Mouse (Mus musculus) R1 (cell line): ENCODE measurements around the gene Cacna1c.
"Not testable (repeated sequence)": the region's sequence is repeated elsewhere in the genome, so short reads cannot be mapped to it uniquely, and the experiment has no call there.

Experiments
- DNase-seq: peaks from one replicate; pipeline ENCODE4 v3.0.0-alpha.2; 2018; ENCODE audit warnings: low read depth, low spot score

Gene Cacna1c

GRCm38 (mm10) chr6:118595681-118596055 is 600.5 kb downstream of the Cacna1c start:
- DNase-seq, result no peak

- DNase-seq, result no peak
Measured at GRCm38 (mm10) chr6:118594833-118595680, 601.2 kb downstream of the Cacna1c start.

DNA sequence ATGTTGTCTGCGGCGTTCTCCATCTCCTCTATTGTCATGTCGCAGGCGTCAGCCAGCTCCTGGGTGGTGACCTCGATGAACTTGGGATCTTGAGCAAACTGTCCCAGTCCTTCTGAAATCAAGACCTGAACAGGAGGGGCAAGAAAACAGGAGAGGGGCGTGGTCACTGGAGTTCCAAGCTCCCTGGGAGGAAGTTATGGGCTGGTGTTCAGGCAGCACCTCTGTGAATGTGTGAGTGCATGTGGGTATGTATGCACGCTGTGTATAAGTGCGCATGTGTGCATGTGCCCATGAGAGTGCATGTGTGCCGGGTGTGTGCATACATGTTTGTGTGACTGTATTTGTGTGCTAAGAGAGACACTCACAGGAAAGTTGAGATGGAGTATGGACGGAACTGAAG is 602.1 kb downstream of the Cacna1c start:
- peak; percentile 67 for DNase-seq

- peak; percentile 58 for DNase-seq
Measured at GRCm38 (mm10) chr6:118593377-118594061, 602.7 kb downstream of the Cacna1c start.

DNA sequence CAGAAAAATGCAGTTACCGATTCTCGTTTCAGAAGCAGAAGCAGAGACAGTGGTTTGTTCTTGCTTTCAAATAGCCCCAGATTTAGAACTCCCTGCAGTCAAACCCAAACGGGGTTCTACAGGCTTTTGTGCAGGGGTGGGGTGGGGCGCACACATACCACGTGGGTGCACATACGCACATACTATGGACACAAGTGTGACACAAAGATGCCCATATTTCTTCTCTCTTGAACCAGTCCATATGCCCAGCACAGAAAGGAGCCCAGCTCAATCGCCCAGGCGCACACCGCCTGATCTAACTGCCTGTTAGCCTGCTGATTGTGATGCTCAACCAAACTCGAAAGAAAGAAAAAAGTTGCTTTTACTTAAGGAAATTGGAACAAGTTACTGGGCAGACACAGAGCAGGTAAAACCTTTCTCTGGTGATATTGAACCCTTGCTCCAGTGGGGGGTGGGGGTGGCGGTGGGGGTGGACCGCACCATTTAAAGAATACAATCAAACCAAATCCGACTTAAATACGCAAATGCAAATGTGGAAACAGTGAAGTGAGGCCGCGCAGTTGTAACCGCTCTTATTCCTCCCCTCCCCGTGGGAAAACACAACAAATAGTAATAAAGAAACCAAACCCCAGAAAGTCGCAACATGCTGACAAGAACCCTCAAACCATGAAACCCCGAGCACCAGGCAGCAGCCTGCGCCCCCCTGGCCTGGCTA is 603.4 kb downstream of the Cacna1c start:
- DNase-seq, result no peak

DNA sequence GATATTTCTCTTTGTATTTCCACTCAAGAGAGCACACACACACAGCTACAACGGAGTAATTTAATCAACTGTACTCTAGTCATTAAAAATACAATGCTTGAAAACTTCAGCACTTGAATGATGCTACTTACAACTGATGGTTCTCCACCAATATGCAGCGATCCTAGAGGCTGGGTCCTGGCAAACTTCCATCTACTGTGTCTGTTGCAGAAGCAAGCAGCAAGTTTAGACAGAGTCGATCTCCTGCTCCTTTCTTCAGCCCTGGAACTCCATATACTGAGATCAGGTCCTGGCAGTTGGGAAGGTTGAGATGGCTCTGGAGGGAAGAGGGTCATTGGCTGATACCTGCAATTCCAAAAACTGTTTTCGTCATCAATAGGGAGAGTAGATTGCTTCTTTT is 617.5 kb downstream of the Cacna1c start:
- not testable (repeated sequence) for DNase-seq

DNA sequence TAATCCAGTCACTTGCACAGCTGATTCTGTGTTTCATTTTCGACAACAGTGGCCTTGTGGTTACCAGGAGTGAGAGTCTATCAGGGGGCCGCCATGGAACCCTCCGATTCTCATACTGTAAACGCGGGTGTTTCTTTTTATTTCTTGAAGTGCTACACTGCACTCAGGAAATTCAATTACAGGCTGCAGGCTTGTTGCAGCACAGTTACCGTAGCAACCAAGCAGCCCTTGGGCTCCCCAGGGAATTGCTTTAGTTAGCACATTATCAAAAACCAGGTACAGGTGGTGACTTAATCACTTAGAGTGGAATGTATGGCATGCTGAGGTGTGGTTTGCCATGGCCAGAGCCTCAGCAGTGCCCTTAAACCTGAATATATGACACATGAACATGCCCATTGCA is 621.9 kb downstream of the Cacna1c start:
- peak; percentile 81 for DNase-seq

DNA sequence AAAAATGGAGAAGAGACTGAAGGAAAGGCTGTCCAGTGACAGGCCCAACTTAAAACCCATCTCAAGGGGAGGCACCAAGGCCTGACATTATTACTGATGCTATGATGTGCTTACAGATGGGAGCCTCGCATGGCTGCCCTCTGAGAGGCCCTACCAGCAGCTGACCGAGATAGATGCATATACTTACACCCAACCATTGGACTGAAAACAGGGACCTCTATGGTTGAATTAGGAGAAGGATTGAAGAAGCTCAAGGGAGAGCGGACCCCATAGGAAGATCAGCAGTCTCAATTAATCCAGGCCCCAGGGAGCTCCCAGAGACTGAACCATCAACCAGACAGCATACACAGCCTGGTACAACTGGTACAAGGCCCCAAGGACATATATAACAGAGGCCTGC is 628.4 kb downstream of the Cacna1c start:
- DNase-seq, result no peak

- DNase-seq, result peak; percentile 95
Measured at GRCm38 (mm10) chr6:118561745-118562609, 634.2 kb downstream of the Cacna1c start, which contains the start of gene Ankrd26. Gene Ankrd26, minus strand, starts transcription at chr6:118562226.

DNA sequence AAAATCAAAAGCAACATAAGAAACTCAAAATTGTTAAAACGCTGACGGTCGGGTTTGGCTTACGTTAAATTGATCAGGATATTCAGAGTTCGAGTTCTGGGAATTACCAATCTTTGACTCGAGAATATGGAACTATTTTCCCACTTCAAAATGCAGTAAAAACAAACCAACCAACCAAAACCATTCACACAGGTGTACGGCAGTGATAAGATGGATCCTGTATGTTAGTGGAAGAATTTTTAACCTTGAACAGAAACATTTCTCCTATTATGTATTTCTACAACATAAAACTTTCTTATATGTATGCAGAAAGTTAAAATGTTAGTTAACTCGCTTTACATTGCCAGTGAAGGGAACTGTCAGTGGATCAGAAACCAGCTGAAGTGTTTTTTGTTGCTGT is 635.0 kb downstream of the Cacna1c start:
- DNase-seq, result no peak

- DNase-seq, result no peak
Measured at GRCm38 (mm10) chr6:118538627-118539026, 657.6 kb downstream of the Cacna1c start.
